Mouse (Mus musculus) MN1 (cell line): ENCODE results near the gene Sf3b6.
"Not testable (repeated sequence)": the region's sequence is repeated elsewhere in the genome, so short reads cannot be mapped to it uniquely, and the experiment has no call there.

Experiments used
- DNase-seq: peaks from one replicate; pipeline ENCODE4 v3.0.0-alpha.2; 2016; ENCODE audit warnings: low spot score

Gene Sf3b6

DNA sequence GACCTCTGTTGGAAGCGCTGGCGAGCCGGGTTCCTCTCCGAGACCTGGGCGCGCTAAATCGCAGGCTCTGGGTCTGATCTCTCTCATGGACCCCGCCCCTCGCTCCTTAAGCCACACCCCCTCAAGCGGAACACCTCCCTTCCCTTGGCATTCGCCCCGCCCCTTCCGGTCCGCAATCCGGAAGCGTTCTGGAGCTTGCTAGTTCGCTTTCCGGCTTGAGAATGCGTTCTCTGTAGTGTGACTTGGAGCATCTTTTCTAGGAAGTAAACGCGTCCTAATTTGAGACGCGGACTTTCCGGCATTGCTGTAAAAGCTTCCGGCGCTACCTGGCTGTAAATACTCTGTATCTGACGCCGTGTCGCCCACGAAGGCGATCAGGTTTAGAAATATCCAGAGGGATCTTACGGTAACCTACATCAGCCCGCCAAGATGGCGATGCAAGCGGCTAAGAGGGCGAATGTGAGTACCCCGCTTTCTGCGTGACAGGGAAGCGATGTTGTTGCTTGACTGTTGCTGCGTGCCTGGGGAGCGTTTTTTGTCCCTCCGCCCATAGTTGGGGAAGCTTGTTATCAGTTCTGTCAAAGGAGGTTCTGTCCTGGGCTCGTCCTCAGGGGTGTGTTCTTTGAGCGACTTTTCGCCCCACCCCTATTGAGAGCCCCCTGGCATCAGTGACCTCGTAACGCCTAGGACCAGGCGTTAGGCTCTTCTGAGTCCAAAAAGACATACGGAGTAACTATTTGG, at the start of gene Sf3b6:
Gene Sf3b6, plus strand, starts transcription at position 184 of the 741 bp plus-strand sequence.
- peak; percentile 98 for DNase-seq

DNA sequence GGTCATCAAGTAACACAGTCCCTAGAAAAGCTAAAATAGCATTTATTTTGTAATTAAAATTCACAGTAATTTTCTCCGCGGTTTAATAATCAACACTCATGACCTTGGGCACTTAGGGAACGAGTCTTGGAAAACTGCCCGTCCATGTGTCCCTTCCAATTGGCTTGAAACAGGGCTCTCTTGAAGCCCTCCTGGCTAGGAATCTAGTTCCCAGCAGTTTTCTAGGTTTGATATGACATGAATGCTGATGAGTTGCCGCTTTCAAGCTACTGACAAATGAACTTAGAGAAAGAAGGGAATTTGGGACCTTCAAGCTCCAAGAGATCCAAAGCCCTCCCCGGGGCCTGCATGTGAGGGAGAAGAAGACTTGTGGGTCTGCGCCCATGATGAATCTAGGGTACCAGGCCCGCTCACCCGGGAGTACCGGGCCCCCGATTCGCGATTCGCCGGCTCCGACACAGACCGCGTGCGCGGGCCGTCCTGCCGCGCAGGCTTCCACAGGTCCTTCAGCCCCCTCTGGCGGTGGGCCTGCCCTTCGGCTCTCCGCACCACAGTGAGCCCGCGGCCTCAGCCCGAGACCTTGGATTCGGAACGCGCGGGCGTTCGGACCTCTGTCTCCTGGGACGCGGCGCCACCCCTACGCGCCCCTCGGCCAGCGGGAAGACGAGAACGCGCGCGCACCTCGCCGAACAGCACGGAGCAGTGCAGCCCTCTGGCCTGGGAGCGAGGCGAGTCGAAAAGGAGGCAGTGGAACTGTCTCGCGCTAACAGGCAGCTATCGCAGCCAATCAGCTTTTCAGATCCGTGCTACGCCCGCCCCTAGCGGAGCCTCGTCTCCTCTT, 48.6 kb upstream of the Sf3b6 start, which contains the start of the genes Pfn4 and Fam228b:
Gene Pfn4, plus strand, starts transcription at position 531 of the 841 bp plus-strand sequence.
Gene Fam228b, minus strand, starts transcription at position 776 of the 841 bp plus-strand sequence.
- DNase-seq = peak; percentile 98

DNA sequence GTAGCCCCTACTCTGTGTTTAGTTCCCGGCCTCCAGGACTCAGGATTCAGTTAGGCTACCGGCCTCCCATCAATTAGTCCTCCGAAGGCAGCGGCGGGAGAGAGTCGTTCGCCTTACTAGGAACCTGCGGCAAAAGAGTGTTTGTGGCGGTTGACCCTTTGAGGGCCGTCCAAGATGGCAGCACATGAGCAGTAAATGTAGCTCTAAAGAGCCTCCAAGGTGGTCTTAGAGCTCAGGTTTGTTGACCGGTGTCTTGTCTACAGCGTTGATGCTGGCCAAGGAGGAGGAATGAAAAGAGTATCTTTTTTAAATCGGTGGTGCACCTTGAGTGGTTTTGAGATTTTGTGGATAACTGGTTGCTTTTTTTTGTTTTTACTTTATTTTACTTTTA, 48.0 kb upstream of the Sf3b6 start:
- no peak for DNase-seq

DNA sequence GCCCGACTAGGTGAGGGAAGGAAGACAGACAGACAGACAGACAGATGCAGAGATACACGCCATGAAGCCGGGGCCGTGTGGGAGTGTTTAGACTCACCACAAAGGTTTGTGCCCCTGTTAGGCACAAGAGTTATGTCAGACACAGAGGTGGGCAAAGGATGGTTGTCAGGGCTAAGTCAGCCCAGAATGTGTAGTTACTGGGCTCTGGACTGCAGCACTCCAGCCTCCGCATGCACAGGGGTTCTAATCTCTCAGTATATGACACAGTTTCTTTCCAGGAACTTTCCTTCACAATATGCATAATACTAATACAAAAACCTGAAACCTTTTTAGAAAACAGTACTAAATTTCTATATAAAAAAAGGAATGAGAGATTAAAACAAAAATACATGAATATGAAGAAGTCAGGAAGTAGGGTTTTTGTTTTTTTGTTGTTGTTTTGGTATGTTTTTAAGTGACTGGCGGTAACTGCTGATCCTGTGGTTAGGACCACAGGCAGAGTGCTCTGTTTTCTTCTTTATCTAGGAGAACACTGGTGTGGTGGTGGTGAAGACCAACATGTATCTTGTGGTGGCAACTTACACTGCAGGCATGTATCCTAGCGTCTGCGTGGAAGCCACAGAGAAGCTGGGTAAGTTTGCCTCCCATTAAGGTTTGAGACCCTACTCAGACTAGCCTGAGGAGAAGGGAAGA, 42.3 kb upstream of the Sf3b6 start:
- DNase-seq = no peak

DNA sequence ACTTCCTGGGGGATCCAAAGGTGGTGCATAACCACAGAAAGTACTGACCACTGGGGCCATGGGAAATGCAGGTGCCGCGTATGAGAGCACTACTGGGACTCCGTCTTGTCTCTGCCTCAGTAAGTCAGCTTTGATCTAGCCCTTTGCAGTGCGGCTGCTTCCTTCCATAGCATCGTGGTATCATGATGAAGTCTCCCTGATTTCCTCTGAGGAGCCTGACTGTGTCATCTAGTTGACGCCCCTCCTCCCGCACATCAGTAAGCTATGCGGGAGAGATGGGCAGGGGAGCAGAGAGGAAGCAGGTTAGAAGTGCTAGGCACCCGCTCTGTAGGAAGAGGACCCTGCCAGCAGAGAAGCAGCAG, 41.8 kb upstream of the Sf3b6 start:
- no peak for DNase-seq

DNA sequence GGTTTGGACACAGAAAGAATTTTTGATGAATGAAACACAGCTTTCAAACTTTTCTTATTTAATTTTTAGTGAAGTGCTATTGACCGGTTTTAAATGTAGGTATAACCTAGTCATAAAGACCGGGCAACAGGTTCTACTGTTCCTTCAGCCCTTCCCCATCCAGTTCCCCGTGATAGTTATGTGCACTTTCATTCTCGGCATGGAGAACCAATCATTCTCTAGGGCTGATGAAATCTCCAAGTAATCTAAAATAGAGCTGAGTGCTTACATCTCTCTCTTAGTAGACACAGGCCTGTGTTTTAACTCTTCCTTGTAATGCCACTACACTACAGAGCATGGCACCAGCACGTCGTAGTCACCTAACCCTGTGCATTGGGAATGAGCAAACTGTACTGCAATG, 39.6 kb upstream of the Sf3b6 start:
- peak; percentile 49 for DNase-seq

DNA sequence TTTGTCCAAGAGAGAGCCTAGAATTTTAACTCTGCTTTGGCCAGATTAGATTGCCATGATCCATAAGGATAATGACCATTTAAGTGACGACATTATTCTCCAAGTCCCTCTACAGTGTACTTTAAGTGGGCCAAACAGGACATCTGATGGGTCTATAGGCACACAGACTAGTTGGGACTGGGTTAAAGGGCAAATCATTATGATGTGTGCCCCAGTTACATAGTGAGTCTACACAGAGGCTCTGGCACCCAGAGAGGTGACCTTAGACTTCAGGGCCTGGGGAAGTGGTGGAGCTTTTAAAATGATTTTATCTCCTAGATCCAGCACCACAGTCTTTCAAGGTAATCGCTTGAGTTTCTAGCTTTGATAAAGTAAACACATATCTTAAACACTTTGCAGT, 37.1 kb upstream of the Sf3b6 start:
- DNase-seq = no peak

DNA sequence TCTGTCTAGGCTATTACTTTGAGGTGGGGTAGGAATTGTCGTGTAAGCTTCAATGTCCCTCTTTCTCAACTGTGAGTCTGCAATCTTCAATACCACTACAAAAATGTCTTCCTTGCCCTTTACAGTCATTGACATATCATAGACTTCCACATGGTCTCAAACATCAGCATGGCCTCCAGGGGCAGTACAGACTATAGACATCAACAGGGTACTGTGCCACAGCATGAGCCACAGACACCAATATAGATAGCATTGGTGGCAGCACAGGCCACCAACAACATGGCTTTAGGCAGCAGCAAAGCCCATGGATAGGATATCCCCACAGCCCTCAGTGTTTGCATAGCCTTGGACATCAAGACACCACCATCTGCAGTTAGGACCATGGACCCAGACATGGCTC, 36.1 kb upstream of the Sf3b6 start:
- no peak for DNase-seq

DNA sequence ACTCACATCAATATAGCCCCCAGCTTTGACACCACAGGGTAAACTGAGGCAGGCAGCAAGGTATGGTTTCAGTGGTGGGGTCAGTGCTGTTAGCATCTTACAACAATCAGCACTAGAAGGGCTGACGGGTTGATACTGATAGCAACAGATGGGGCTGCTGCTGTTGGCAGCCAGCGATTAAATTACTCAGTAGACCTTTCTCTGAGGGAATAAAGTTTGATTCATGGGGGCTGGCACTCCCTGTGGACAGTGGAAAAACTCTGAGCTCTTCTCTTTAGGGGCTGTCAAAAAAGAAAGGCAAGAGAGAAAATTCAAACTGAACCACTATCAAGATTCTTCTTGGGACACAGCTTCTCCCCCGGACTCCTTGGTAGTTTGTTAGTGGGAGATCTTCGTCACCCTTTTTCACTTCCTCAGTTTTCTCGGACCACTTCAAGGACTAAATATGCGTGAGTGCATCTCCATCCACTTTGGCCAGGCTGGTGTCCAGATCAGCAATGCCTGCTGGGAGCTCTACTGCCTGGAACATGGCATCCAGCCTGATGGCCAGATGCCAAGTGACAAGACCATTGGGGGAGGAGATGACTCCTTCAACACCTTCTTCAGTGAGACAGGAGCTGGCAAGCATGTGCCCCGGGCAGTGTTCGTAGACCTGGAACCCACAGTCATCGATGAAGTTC, 35.5 kb upstream of the Sf3b6 start:
- not testable (repeated sequence) for DNase-seq

DNA sequence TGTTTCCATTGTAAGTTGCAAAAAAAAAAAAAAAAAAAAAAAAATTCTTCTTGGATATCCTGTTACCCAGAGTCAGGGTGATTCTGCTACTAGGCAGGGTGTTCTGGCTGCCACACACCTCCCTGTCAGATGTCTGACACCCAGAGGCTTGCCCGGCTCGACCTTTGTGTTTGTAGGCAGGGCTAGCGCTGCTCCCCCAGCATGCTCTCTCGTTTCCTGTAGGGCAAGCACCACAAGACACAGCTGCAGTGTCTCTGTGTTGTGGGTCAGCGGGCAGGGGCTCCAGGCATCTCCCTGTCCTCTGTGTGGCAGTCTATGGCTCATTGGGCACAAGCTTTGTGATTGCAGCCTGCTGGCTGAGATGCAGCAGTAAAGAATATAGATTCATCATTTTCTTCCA, 33.7 kb upstream of the Sf3b6 start:
- no peak for DNase-seq

DNA sequence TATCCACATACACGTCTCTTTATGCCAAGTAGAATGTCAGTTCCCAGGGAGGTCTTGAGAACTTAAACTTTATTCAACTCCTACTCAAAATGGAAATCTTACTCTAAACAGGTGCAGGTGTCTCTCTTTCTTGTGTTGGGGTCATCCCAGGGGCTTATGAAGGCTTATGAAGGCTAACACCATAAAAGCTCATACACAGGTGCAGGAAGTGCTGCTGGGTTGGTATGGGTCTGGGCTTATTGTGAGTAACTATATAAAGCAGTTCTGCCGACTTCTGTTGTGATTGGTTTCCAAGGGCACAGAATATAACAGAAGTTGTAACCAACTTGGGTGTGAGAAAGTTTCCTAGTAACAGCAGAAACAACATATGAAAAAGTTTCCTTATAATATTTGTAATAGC, 32.9 kb upstream of the Sf3b6 start:
- no peak for DNase-seq

DNA sequence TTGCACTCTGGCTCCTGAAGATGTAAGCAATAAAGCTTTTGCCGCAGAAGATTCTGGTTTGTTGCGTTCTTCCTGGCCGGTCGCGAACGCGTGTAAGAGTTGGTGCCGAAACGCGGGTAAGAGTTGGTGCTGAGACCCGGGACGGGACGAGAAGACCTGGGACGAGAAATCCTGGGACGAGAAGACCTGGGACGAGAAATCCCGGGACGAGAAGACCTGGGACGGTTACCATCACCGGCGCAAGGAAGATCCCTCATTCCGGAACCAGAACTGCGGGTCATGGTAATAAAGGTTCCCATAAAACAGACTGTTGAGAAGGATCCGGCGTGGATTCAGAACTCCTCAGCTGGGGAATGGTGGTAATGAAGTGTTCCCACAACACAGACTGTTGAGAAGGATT, 29.2 kb upstream of the Sf3b6 start:
- DNase-seq = not testable (repeated sequence)

DNA sequence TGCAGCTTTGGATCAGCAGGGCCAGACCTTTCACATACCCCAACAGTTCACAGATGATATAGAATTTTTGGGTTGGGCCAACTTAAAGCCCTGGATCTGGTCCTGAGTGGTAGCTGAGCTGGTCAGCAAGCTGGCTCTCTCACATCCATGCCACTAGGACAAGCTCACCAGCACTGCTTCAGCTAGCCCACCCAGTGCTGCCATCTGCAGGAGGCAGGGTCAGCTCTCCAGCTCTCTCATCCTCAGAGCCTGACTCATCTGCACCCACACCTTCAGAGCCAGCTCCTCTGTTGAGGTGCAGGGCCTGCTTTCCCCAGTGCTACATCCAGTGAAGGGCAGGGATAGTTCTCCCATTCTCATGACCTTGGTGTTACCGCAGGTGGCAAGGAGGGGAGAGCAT, 23.6 kb upstream of the Sf3b6 start:
- peak; percentile 60 for DNase-seq

DNA sequence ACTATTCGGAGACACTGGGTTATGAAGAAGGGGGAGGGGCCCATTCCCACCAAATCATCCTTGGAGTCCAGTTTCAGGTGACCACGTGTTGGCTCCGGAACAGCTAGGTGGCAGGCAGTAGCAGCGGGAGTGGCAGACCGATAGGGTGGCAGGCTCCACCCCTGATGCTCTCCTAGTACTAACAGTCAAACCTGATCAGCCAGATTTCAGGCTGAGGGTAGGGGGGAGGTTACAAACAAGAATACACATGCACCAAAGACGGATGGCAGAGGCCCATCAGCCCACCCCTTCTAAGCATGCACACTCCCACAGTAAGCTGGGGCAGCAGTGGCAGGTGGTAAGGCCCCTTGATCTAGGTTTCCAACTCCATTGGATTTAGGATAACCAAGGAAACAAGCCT, 19.9 kb upstream of the Sf3b6 start:
- DNase-seq = not testable (repeated sequence)

DNA sequence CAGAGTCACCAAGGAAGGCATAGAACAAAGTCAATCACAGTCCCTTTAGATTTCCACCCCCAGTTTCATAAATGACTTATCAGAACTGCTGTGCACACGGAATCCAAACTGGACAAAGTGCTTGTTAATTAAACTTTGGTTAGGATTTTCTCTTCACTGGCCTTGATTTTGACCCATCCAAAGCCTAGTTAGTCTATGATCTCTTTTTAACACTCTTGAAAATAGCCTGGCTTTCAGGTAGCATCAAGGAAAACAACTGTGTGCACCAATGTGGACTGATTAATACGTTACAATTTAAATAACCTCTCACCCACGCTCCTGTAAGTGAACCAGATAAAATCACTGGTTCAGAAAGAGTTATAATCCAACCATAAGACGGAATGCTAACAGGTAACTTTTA, 6.3 kb upstream of the Sf3b6 start:
- no peak for DNase-seq

DNA sequence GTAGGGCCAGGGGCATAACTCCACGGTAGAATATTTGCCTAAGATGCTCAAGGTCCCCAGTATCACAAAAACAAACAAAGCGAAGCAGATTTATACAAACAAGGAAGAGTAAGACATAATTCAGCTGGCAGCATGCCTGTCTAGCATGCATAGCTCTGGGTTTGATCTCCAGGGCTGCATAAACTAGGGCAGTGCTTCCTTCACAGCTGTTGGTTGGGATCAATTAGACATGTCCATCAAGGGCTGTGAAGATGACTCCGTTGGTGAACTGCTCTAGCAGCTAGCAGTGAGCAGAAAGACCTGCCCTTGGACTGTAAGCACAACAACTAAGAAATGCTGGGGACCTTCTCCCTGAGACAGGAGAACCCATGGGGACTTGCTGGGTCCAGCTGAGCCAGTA, 5.6 kb upstream of the Sf3b6 start:
- DNase-seq = no peak

DNA sequence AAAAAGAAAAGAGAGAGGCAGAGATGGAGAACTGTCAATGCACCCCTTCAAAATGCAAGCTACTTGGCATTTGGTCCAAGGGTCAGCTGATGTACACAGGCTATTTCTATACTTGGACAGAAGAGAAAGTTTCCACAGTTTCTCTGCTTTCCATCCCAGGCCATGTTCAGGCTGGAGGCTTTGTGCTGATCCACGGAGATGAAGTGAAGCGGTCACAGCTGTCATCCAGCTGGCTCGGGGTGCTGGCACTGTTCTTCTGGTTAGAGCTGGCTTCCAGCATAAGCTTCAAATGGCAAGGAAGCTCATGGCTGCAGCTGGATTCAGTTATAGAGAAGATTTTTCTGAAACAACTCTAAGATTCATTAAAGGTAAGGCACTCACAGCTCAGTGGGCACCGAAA, 3.7 kb upstream of the Sf3b6 start:
- DNase-seq = no peak

DNA sequence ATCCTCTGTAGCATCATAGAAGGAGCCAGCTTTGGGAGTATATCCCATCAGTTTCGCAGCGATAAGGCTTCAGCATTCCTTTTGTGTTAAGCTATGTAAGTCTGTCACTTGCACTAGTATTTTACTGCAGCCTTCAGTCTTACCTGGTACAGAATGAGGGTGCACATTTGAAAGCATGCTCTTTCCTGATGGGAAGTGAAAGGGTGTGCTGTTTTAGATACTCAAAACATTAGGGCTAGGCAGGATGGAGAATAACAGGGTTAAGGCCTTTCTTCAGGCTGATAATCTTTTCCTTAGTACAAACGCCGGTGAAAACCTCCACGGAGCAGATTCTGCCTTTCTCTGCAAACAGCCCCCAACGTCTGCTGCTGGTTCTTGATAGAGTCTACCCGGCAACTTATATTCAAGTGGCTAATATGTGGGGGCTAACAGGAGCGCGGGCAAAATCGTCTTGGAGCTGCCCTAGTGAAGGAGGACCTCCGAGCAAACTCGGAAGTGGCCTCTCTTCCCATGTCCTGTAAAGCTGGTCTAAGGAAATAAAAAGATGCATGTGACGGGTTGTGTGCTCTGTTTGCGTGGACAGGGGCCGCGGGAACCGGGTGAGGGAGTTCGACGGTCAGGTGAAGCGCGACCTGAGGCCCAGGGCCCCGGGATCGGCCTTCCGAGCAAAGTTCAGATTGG, 524 bp upstream of the Sf3b6 start:
- peak; percentile 25 for DNase-seq

DNA sequence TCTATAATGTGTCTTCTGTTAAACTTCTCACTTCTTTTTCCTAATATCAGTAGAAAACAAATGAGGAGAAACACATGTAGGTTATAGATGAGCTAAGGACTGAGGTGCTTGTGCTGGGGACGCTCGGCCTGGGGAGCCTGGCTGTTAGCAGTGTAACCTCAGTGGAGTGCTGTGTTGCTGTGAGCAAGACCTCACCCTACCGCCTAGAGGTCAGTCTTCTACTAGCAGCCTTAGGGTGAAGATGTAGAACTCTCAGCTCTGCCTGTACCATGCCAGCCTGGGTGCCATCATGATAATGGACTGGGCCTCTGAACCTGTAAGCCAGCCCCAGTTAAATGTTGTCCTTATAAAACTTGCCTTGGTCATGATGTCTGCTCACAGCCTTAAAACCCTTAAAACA, 9.9 kb downstream of the Sf3b6 start:
- DNase-seq = no peak

DNA sequence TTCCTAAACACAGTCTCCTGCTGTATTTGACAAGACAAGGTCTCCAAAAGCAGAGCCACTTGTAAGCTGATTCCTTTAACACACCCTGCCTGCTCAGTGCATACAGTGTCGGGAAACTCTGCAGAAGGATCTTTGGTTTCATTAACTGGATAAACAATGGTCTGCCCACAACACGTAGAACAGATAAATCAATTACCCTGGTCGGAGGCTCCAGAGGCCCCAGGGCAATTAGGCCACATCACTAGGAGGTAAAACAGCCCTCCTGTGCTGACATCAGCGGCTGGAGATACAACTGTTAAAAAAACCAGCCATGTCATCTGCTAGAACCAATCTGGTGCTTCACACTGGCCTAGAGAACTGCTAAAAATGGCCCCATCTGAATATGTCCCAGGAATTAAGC, 19.6 kb downstream of the Sf3b6 start:
- peak; percentile 89 for DNase-seq

DNA sequence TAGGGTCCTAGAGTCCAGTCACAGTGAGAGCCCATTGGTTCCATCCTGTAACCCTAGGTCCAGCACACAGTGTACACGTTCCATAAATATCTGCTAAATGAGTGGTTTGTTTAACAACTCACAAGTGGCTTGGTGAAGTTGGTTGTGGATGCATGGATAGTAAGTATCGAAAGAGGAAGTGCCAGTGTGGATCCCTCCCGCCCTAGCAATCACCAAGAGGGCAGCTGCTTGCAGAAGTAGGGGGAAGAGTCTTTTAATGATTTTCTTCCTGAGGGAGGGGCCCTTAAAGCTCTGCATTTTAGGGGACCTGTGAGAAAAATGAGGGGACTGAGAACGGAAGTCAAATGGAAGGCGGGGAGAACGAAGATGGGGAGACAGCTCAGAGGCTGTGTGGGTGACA, 22.7 kb downstream of the Sf3b6 start:
- no peak for DNase-seq

DNA sequence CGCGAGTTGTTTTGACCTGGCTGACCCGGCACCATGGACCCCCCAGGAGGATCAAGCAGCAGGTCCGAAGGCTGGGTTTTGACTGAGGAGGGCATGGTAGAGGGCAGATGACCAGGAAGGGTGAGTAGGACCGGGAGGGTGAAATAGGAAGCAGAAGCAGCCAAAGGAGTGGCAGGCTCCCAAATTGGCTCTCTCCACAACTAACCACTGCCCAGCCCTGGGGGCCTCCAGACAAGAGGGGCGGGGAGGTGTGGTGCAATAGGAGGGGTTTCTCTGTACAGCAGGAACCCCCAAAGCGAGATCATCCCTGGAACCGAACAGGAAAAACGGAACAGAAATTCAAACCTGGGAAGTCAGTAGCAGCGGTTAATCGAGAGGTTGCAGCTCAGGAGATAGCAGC, 23.4 kb downstream of the Sf3b6 start:
- DNase-seq = no peak
